Mouse (Mus musculus) liver, embryonic 16.5 days (tissue): ENCODE measurements at regions not wholly inside any gene's neighbourhood (a gene's known extent, or its start where the extent isn't known, plus 50 kb on each side); places are given as distances from the start of the nearest gene placed in this dataset.

Experiments
- ATAC-seq: fragments of 200-750 bp; cut with Nextera tagmentation; 2 replicates; pipeline ENCODE4 v1.8.0; 2017; ENCODE audit warnings: low read depth, mild to moderate bottlenecking, moderate number of reproducible peaks, moderate library complexity
- H3K27ac ChIP-seq: fragments of 300-500 bp; sonication (generic); 2 replicates; pipeline ENCODE4 v1.5.1; 2014; ENCODE audit warnings: mild to moderate bottlenecking, low read length
- H3K27me3 ChIP-seq: fragments of 300-500 bp; sonication (generic); 2 replicates; pipeline ENCODE4 v1.6.1; 2014; ENCODE audit warnings: low read depth, low read length, mixed read lengths; ENCODE audit not compliant: control insufficient read depth, insufficient read depth
- H3K36me3 ChIP-seq: fragments of 300-500 bp; sonication (generic); 2 replicates; pipeline ENCODE4 v1.6.1; 2014; ENCODE audit warnings: mild to moderate bottlenecking; ENCODE audit not compliant: control insufficient read depth, insufficient read depth
- H3K4me1 ChIP-seq: fragments of 300-500 bp; sonication (generic); 2 replicates; pipeline ENCODE4 v1.6.1; 2014; ENCODE audit warnings: low read depth, low read length, mixed read lengths; ENCODE audit not compliant: control insufficient read depth
- H3K4me2 ChIP-seq: fragments of 300-500 bp; sonication (generic); 2 replicates; pipeline ENCODE4 v1.6.1; 2014; ENCODE audit warnings: low read depth, low read length, mixed read lengths
- H3K4me3 ChIP-seq: fragments of 300-500 bp; sonication (generic); 2 replicates; pipeline ENCODE4 v1.5.1; 2014; ENCODE audit warnings: low read depth, mild to moderate bottlenecking, low read length
- H3K9ac ChIP-seq: fragments of 300-500 bp; sonication (generic); 2 replicates; pipeline ENCODE4 v1.6.1; 2014; ENCODE audit warnings: low read depth, low read length
- H3K9me3 ChIP-seq: fragments of 300-500 bp; sonication (generic); replicated peaks from 2 replicates; pipeline ENCODE4 v1.6.1; 2016; ENCODE audit warnings: low read length; ENCODE audit not compliant: control insufficient read depth
- WGBS: fragments of 180-500 bp; shearing (Covaris S2); extraction: QIAGEN DNeasy Blood & Tissue Kit; methylation state at CpG from one replicate; pipeline ENCODE4 v1.1.7; 2014; ENCODE audit not compliant: insufficient replicate concordance; 5-methylcytosine and 5-hydroxymethylcytosine counted together

DNA sequence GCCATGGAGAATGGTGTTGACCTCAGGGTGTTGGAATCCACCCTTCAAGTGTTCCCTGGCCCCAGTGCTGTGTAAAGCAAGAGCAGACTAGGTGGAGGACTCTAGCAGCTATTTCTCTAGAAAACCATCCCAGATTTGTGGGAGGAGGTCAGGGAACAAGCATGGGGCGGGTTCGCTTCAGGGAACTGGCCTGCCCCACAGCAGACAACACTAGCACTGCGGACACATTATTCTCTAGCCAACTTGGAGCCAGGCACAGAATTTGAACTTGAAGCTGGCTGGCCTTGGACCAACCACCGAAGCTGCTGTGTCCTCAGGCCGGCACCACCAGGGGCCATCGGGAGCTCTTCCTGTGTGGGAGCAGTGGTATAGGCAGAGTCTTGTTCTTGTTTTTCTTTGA, 227.5 kb upstream of the Adra1b start:
- no peaks in the 10 kb centered on the region for H3K36me3 ChIP-seq
- no peak overlapping the region for H3K4me2 ChIP-seq
- no peak overlapping the region for H3K4me3 ChIP-seq
- ATAC-seq: no peak
- no peaks in the 10 kb centered on the region for H3K27me3 ChIP-seq
- H3K27ac ChIP-seq: no peak overlapping the region
- H3K4me1 ChIP-seq: no peaks in the 10 kb centered on the region
- 69% methylated on average over 6 of the region's 6 CpGs for WGBS
- no peak overlapping the region for H3K9ac ChIP-seq
- no peaks in the 10 kb centered on the region for H3K9me3 ChIP-seq

- H3K4me1 ChIP-seq: no peaks in the 10 kb centered on the region
- H3K4me2 ChIP-seq: no peak overlapping the region
- H3K36me3 ChIP-seq: no peaks in the 10 kb centered on the region
- H3K4me3 ChIP-seq: no peak overlapping the region
- no peak for ATAC-seq
- H3K27ac ChIP-seq: no peak overlapping the region
- 68% methylated on average over 7 of the region's 7 CpGs for WGBS
- H3K9me3 ChIP-seq: no peaks in the 10 kb centered on the region
- no peak overlapping the region for H3K9ac ChIP-seq
- H3K27me3 ChIP-seq: no peaks in the 10 kb centered on the region
Observed at GRCm38 (mm10) chr11:44133244-44133643, 232.2 kb upstream of the Adra1b start.

DNA sequence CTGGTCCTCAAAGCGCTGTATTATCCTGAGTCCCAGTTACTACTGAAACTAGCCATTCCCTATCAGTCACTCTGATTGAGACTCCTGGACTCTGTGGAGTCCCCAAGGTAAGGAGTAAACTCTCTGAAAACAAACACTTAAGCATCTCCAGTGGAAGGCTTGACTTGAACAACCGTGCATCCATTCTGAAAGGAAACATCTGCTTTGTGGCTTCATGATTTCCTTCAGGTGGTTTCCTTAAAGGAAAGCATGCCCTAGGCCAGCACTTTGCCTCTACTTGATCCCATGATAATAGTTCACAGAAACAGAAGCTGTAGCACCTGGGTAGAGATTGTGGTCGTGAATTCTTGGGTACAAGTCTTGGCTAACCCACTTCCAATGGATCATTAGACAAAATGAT, 235.0 kb upstream of the Adra1b start:
- Histone ChIP-seq H3K9ac (no peak overlapping the region), H3K27ac (no peak overlapping the region), H3K4me1 (no peaks in the 10 kb centered on the region), H3K27me3 (no peaks in the 10 kb centered on the region), H3K9me3 (no peaks in the 10 kb centered on the region), H3K4me2 (no peak overlapping the region), H3K4me3 (no peak overlapping the region), H3K36me3 (no peaks in the 10 kb centered on the region)
- WGBS: 36% methylated on average over 3 of the region's 3 CpGs
- no peak for ATAC-seq

DNA sequence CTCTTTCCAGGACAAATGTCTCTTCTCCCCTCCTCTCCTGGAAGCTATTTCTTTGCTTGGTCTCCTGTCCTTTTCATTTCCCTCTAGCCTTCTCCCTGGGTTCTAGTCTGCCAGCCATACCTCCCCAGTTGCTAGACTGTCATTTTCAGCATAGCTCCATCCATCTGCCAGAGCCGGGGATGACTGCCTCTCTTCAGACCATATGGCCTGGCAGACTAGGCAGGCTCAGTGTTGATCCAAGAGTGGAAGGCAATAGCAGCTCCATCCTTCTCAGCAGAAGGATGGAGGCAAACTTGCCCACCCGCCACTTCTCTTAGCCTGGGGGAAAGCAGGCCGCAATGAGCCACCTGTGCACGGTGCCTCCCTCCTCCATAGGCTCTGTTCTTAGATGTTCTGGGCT, 242.0 kb upstream of the Adra1b start:
- Histone ChIP-seq H3K9ac (no peak overlapping the region), H3K4me1 (no peaks in the 10 kb centered on the region), H3K4me2 (no peak overlapping the region), H3K4me3 (no peak overlapping the region), H3K9me3 (no peaks in the 10 kb centered on the region), H3K27ac (no peak overlapping the region), H3K36me3 (no peaks in the 10 kb centered on the region), H3K27me3 (no peaks in the 10 kb centered on the region)
- ATAC-seq: no peak
- 64% methylated on average over 4 of the region's 4 CpGs for WGBS

GRCm38 (mm10) chr11:44144477-44144876, 243.5 kb upstream of the Adra1b start:
- Histone ChIP-seq H3K9me3 (no peaks in the 10 kb centered on the region), H3K4me2 (no peak overlapping the region), H3K36me3 (no peaks in the 10 kb centered on the region), H3K4me3 (no peak overlapping the region), H3K27me3 (no peaks in the 10 kb centered on the region), H3K9ac (no peak overlapping the region), H3K4me1 (no peaks in the 10 kb centered on the region), H3K27ac (no peak overlapping the region)
- WGBS: 52% methylated on average over 3 of the region's 3 CpGs
- ATAC-seq: no peak

DNA sequence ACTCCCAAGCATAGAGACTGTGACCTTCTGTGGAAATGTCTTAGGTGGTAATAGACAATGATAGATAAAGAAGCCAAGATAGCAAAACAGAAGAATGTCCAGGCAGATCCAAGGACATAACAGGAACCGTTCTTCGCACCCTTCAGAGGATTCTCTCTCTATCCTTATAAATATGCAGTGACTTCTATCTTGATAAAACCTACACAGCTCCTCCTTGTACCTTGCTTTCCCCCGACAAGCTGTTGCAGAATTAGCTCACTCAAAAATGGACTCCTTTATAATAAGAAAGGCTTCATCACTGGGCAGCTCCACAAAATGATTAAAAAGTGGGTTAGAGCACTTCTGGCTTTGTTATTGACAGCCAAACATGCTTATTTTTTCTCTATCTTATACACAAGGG, 245.4 kb upstream of the Adra1b start:
- Histone ChIP-seq H3K4me2 (no peak overlapping the region), H3K36me3 (no peaks in the 10 kb centered on the region), H3K4me1 (no peaks in the 10 kb centered on the region), H3K27me3 (no peaks in the 10 kb centered on the region), H3K27ac (no peak overlapping the region), H3K9ac (no peak overlapping the region), H3K9me3 (no peaks in the 10 kb centered on the region), H3K4me3 (no peak overlapping the region)
- WGBS: 65% methylated on average over 3 of the region's 3 CpGs
- ATAC-seq: no peak

- no peak for ATAC-seq
- H3K9ac ChIP-seq: no peak overlapping the region
- no peaks in the 10 kb centered on the region for H3K27me3 ChIP-seq
- H3K9me3 ChIP-seq: no peaks in the 10 kb centered on the region
- no peaks in the 10 kb centered on the region for H3K36me3 ChIP-seq
- 62% methylated on average over 3 of the region's 3 CpGs for WGBS
- H3K4me1 ChIP-seq: no peaks in the 10 kb centered on the region; the same call in 1 of the 2 replicates
- no peak overlapping the region for H3K4me3 ChIP-seq
- no peak overlapping the region for H3K4me2 ChIP-seq
- H3K27ac ChIP-seq: no peak overlapping the region
Observed at GRCm38 (mm10) chr11:44153576-44153975, 246.3 kb upstream of the Il12b start.

DNA sequence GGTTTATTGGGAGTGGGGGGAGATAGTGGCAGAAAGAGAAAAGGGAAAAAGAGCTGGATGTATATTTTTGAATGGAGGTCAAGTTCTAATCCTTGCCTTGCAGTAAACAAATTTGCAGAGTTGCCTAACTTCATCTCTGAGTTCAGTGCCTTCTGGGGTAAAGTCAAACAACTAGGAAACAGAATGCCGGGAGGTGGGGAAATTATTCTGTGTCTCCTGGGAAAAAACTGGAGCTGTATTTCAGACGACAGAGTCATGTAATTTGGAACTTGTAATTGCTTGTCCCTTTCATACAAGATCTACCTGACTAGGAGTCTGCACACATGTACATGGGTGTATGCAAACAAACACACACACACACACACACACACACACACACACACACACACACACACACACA, 244.3 kb upstream of the Il12b start:
- Histone ChIP-seq H3K27me3 (no peaks in the 10 kb centered on the region), H3K27ac (no peak overlapping the region), H3K9ac (no peak overlapping the region), H3K36me3 (no peaks in the 10 kb centered on the region), H3K4me2 (no peak overlapping the region), H3K9me3 (no peaks in the 10 kb centered on the region), H3K4me3 (no peak overlapping the region), H3K4me1 (no peaks in the 10 kb centered on the region; the same call in 1 of the 2 replicates)
- WGBS: 40% methylated on average over 2 of the region's 2 CpGs
- no peak for ATAC-seq

DNA sequence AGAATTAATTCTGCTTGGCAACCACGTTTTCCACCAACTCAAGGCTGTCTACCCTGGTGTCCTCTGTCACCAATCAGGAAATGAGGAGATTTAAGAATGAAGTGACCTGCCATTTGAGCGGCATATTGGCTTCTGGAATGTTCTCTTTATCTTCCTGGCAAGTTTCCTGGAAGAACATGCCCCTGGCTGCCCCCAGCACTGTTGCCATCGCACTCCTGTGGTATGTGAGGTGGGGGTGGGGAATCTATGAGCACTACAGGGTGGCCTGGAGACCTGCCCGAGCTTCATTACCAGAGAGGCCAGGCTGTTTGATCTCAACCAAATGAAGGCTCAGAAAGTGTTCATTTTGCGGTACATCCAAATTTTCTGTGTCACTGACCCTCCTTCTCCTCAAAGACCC, 243.8 kb upstream of the Il12b start:
- no peaks in the 10 kb centered on the region; the same call in 1 of the 2 replicates for H3K4me1 ChIP-seq
- no peak overlapping the region for H3K4me2 ChIP-seq
- no peak for ATAC-seq
- H3K9me3 ChIP-seq: no peaks in the 10 kb centered on the region
- no peak overlapping the region for H3K9ac ChIP-seq
- no peak overlapping the region for H3K4me3 ChIP-seq
- H3K36me3 ChIP-seq: no peaks in the 10 kb centered on the region
- H3K27ac ChIP-seq: no peak overlapping the region
- WGBS: 37% methylated on average over 5 of the region's 5 CpGs
- H3K27me3 ChIP-seq: no peaks in the 10 kb centered on the region
